Mouse (Mus musculus) neural tube, embryonic 12.5 days (tissue): ENCODE results near the gene Tnfaip8l3. TPM values are rescaled to one million over a fixed set of nuclear protein-coding genes. Genes with fewer than 3 reads are reported as not detected.

ENCODE experiments used
- ATAC-seq: fragments of 200-750 bp; cut with Nextera tagmentation; 2 replicates; pipeline ENCODE4 v1.8.0; 2017; ENCODE audit warnings: low read depth, mild to moderate bottlenecking, moderate TSS enrichment, moderate library complexity; ENCODE audit not compliant: low FRiP score
- H3K27ac ChIP-seq: fragments of 300-500 bp; sonication (generic); 2 replicates; pipeline ENCODE4 v1.5.1; 2016
- H3K27me3 ChIP-seq: fragments of 300-500 bp; sonication (generic); replicated peaks from 2 replicates; pipeline ENCODE4 v1.6.1; 2016; ENCODE audit warnings: mild to moderate bottlenecking
- H3K36me3 ChIP-seq: fragments of 300-500 bp; sonication (generic); 2 replicates; pipeline ENCODE4 v1.6.1; 2016; ENCODE audit warnings: mild to moderate bottlenecking
- H3K4me1 ChIP-seq: fragments of 300-500 bp; sonication (generic); 2 replicates; pipeline ENCODE4 v1.6.1; 2016
- H3K4me2 ChIP-seq: fragments of 300-500 bp; sonication (generic); replicated peaks from 2 replicates; pipeline ENCODE4 v1.6.1; 2016; ENCODE audit warnings: mild to moderate bottlenecking
- H3K4me3 ChIP-seq: fragments of 300-500 bp; sonication (generic); 2 replicates; pipeline ENCODE4 v1.5.1; 2016
- H3K9ac ChIP-seq: fragments of 300-500 bp; sonication (generic); 2 replicates; pipeline ENCODE4 v1.6.1; 2016; ENCODE audit warnings: mild to moderate bottlenecking
- H3K9me3 ChIP-seq: fragments of 300-500 bp; sonication (generic); 2 replicates; pipeline ENCODE4 v1.6.1; 2016; ENCODE audit warnings: mild to moderate bottlenecking
- WGBS: fragments of 180-500 bp; shearing (Covaris S2); methylation state at CpG from one replicate; pipeline ENCODE4 v1.1.7; 2016; 5-methylcytosine and 5-hydroxymethylcytosine counted together
- polyA plus RNA-seq: library from polyadenylated mRNA; unstranded; fragments of >200 nt; fragmentation: Nextera tagmentation; extraction: Ambion mirVana; gene quantifications from 2 replicates; pipeline ENCODE4 v1.2.1, GENCODE M21; 2016

The Tnfaip8l3 gene
- polyA plus RNA-seq, 1 experiment from 2014 or later = 0.48 TPM

GRCm38 (mm10) chr9:53975122-53975518 lies 93.1 kb downstream of the Tnfaip8l3 start, which contains the start of gene Elmod1:
Gene Elmod1, minus strand, starts transcription at chr9:53975301.
- peak within 1 kb of the TSS; percentile 57 for H3K4me3 ChIP-seq
- peak within 1 kb of the TSS; percentile 69 for H3K9ac ChIP-seq
- H3K27me3 ChIP-seq = no peaks in the 10 kb centered on the region
- peak within 1 kb of the TSS; percentile 64; the same call in 1 of the 2 replicates for H3K27ac ChIP-seq
- H3K4me2 ChIP-seq = peak within 1 kb of the TSS; percentile 82
- H3K36me3 ChIP-seq = no peaks in the 10 kb centered on the region
- peaks cover 3% of the 10 kb centered on the region; the same call in 1 of the 2 replicates for H3K4me1 ChIP-seq
- 0% methylated on average over 36 of the region's 36 CpGs for WGBS
- no peaks in the 10 kb centered on the region for H3K9me3 ChIP-seq
- ATAC-seq = peak; percentile 90

- peak overlapping the region; percentile 82 for H3K4me2 ChIP-seq
- peaks cover 3% of the 10 kb centered on the region; the same call in 1 of the 2 replicates for H3K4me1 ChIP-seq
- WGBS = 1% methylated on average over 42 of the region's 42 CpGs
- peak overlapping the region; percentile 69 for H3K9ac ChIP-seq
- H3K9me3 ChIP-seq = no peaks in the 10 kb centered on the region
- peak overlapping the region; percentile 64; the same call in 1 of the 2 replicates for H3K27ac ChIP-seq
- no peaks in the 10 kb centered on the region for H3K36me3 ChIP-seq
- H3K27me3 ChIP-seq = no peaks in the 10 kb centered on the region
- peak; percentile 86 for ATAC-seq
- H3K4me3 ChIP-seq = peak overlapping the region; percentile 57
Measured at GRCm38 (mm10) chr9:53974328-53975121, 93.7 kb downstream of the Tnfaip8l3 start.

- 10% methylated on average over 13 of the region's 13 CpGs for WGBS
- no peak; the same call in none of the 2 replicates for ATAC-seq
- Histone ChIP-seq H3K27me3 (no peaks in the 10 kb centered on the region), H3K36me3 (no peaks in the 10 kb centered on the region), H3K9ac (peak overlapping the region; percentile 69), H3K4me1 (peaks cover 3% of the 10 kb centered on the region; the same call in 1 of the 2 replicates), H3K4me2 (peak overlapping the region; percentile 82), H3K27ac (0 out of 2 replicates have a peak overlapping the region, but pooled peaks have one; percentile 64), H3K4me3 (peak overlapping the region; percentile 57), H3K9me3 (no peaks in the 10 kb centered on the region)
Measured at GRCm38 (mm10) chr9:53973929-53974327, 94.3 kb downstream of the Tnfaip8l3 start.

Other genes starting within 250 kb of the Tnfaip8l3 start
- 4.8 and 8.2 TPM in 2 replicates for gene Sln, start 218.2 kb downstream of the Tnfaip8l3 start, polyA plus RNA-seq
- gene Elmod1, start 93.1 kb downstream of the Tnfaip8l3 start, polyA plus RNA-seq = 10.9 and 15.0 TPM in 2 replicates
- gene Cyp19a1, start 199.7 kb upstream of the Tnfaip8l3 start, polyA plus RNA-seq = 0.15 TPM in 1 of 2 replicates, not detected in the other
- gene Gldn, start 218.1 kb upstream of the Tnfaip8l3 start, polyA plus RNA-seq = 0.11 and 0.38 TPM in 2 replicates